Mouse (Mus musculus) cortical plate, adult 2 months (tissue): ENCODE measurements around the gene Tenm2.

Experiments used
- CTCF ChIP-seq: fragments of 200-500 bp; IDR thresholded peaks from 2 replicates; pipeline ENCODE4 v1.5.1; 2011; ENCODE audit warnings: mild to moderate bottlenecking, control low read depth, low read length; ENCODE audit not compliant: insufficient read depth; ENCODE audit errors: extremely low read depth
- POLR2A ChIP-seq: fragments of 200-500 bp; IDR thresholded peaks from 2 replicates; pipeline ENCODE4 v1.6.1; 2011; ENCODE audit warnings: mild to moderate bottlenecking, low read length, control low read depth; ENCODE audit not compliant: insufficient read depth; ENCODE audit errors: extremely low read depth

DNA sequence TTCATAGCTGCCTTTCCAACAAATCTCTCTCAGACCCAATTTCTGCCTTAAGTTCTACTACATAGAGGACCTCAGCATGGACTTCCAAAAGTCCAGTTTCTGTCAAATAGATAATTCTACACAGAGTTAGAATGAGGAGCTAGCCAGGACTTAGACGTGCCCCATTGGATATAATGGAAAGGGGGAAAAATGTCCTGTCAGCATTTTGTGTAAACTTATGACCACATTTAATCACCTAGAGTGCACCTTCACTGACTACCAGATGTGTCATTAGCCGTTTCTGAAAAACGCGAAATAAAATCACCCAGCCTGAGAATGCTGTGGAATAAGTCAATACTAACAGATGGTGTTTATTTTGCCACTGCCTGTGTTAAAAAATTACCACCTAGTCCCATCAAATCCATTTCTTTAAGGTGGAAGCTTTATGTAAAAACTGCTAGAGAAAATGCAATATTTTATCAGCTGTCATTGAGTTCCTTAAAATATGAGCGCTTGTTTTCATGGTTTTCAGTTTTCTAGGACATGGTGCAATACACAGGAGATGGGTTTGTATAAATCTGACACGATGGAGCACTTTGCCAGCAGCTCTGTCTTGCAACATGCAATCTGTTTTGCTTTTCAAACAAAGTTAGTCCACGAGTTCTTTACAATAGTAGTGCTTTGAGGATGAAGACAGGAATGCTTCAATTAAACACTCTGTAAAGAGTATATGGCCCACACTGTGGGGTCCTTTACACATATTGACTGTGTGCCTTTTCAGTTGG is 674.8 kb downstream of the Tenm2 start:
- no peak for TF ChIP-seq CTCF
- no peak for TF ChIP-seq POLR2A
